Mouse (Mus musculus): ENCODE measurements at regions not wholly inside any gene's neighbourhood (a gene's known extent, or its start where the extent isn't known, plus 50 kb on each side); places are given as distances from the start of the nearest gene placed in this dataset.
"Not testable (repeated sequence)": the region's sequence is repeated elsewhere in the genome, so short reads cannot be mapped to it uniquely, and the experiment has no call there.

- DNase-seq (ENCODE audit: low spot score in 2 of 2): no peak
These were observed 94.9 kb downstream of the Plppr4 start for GRCm38 (mm10) chr3:117265790-117266189.

DNA sequence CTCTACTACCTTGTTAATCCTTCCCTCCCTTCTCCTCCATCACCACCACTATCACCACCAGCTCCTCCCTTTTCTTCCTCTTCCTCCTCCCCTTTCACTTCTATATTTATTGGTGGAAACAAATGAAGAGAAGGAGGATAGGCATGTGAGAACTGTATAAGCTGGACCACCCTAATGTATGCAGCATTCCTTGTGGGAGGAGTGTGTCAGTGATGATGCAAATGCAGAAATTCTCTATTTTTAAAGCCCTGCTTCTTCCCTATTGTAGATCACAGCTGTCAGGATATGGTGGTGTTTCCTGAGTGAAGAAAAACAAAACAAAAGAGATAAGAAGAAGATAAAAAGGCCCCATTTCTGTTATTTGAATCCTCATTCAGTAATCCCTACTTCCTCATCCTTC, 112.8 kb downstream of the Plppr4 start:
- DNase-seq (ENCODE audit: low spot score in 2 of 2): no peak

DNA sequence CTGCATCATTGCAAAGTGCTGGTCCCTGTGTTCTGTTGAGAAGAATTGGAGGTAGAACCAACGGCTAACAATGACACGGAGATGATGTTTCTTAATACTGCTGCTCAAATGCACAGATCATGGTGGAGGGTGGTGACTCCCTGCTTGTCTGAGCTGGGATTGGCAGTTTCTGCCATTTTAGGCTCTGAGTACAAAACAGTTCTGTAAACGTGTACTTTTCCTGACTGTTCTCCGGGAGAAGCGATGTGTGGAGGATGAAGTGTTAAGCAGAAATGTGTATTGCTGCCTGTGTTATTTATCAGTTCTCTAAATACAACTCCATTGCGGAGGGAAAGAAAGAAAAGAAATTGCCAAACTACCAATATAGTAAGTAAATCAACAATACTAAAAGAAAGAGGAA, 118.9 kb downstream of the Plppr4 start:
- DNase-seq (ENCODE audit: low spot score in 2 of 2): no peak

DNA sequence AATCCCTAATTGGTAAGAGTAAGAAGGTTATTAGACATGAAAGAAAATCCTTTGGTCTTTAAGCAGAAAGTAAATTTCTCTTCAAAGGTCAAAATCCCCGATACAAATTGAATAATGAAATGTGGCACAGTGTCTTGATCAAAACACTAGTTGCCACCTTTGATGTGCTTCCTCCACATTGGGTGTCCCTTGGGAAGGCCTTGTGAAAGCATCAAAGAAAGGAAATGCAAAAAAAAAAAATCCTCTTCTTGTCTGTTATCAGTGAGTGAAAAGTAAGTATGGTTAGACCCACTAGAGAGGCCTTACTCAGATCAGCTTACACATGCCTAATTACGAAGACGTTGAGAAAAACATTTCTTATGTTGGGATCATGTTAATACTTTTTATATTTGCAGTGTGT, 134.1 kb downstream of the Plppr4 start:
- DNase-seq (ENCODE audit: low spot score in 2 of 2): no peak

GRCm38 (mm10) chr3:117225041-117225440, 135.6 kb downstream of the Plppr4 start:
- no peak for DNase-seq (ENCODE audit: low spot score in 2 of 2)

GRCm38 (mm10) chr3:117217952-117218351, 142.7 kb downstream of the Plppr4 start:
- no peak for DNase-seq (ENCODE audit: low spot score in 2 of 2)

- no peak for DNase-seq (ENCODE audit: low spot score in 2 of 2)
These were observed 168.8 kb downstream of the Plppr4 start for GRCm38 (mm10) chr3:117191903-117192302.

GRCm38 (mm10) chr3:117188782-117189500, 171.7 kb downstream of the Plppr4 start:
- no peak for DNase-seq (ENCODE audit: low spot score in 2 of 2)

GRCm38 (mm10) chr3:117183654-117184184, 177.0 kb downstream of the Plppr4 start:
- no peak for DNase-seq (ENCODE audit: low spot score in 2 of 2)

DNA sequence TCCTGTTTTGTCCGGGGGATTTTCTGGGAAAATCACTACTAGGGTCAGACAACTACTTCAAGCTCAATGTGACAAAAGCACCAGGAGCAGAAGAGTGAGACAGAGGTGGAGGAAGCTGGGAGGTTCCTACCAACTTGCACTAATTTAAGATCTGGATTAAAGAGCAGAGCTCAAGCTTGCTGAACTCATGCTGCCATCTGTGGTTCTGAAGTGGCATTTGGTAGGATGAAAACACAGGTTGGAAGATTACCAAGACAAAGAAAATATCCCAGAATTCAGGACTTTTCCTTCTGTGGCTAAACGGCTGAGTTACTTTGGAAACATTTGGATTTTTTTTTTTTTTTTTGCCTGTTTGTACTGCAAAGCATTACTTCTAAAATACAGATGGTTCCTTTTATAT, 190.9 kb downstream of the Plppr4 start:
- no peak for DNase-seq (ENCODE audit: low spot score in 2 of 2)

DNA sequence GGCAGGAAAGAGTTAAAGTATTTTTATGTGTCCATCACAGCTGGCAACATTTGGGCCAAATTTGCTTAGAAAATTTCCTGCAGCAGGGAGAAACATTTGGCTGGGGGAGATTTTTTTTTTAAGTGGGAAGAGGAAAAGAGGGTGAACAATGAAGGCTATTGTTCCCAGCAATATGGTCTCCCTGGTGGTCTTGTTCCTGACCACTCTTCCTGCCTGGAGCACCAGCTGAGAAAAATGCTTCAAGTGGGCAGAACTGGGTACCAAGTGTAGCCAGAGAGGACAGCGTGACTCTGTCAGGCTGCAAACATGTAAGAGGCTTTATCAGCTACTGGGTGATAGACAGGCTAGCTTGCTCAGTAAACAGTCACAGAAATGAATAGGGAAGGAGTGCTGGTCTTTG, 194.3 kb upstream of the Palmd start:
- DNase-seq (ENCODE audit: low spot score in 2 of 2): no peak

DNA sequence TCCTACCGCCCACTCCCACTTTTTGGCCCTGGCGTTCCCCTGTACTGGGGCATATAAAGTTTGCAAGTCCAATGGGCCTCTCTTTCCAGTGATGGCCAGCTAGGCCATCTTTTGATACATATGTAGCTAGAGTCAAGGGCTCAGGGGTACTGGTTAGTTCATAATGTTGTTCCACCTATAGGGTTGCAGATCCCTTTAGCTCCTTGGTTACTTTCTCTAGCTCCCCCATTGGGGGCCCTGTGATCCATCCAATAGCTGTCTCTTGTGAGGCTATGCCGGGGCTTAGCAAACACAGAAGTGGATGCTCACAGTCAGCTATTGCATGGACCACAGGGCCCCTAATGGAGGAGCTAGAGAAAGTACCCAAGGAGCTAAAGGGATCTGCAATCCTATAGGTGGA, 191.9 kb upstream of the Palmd start:
- DNase-seq (ENCODE audit: low spot score in 2 of 2): not testable (repeated sequence)

GRCm38 (mm10) chr3:117155274-117155673, 186.5 kb upstream of the Palmd start:
- no peak for DNase-seq (ENCODE audit: low spot score in 2 of 2)

DNA sequence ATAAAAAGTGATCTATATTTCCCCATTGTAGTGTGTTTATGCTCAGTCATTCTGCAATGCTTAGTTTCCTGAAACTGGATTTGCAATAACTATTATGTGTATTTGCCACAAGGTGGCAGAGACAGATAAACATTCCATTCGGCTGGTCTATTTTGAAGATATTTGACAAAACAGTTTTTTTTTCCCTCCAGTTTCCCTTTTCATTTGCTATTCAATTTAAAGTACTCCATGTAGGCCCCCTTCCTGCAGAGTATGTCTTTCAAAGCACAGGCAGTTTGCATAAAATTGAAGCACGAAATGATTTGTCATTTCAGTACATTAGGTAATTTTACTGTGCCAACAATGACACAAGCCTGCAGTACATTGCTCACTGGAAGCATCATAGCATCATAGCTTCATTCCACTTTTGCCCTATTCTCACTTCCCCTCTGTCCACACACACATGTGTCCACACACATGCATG, 184.3 kb upstream of the Palmd start:
- DNase-seq (ENCODE audit: low spot score in 2 of 2): no peak

DNA sequence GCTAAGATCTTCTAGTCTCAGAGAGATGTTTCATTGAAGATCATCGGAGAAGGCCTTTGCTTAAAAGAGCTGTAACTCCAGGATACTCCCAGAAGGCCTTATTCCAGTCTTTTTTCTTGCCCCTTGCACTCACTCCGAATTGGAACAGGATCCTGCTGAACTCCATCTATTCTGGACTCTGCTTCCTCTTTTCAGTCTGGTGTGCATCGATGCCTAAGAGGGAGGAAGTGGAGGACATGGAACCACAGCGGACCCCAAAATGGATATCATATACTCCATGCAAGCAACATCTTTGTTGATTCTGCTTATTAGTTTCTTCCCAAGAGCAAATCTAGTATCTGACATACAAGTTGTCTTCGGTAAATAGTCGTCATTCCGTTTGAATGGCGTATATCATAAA, 183.6 kb upstream of the Palmd start:
- DNase-seq (ENCODE audit: low spot score in 2 of 2): no peak

DNA sequence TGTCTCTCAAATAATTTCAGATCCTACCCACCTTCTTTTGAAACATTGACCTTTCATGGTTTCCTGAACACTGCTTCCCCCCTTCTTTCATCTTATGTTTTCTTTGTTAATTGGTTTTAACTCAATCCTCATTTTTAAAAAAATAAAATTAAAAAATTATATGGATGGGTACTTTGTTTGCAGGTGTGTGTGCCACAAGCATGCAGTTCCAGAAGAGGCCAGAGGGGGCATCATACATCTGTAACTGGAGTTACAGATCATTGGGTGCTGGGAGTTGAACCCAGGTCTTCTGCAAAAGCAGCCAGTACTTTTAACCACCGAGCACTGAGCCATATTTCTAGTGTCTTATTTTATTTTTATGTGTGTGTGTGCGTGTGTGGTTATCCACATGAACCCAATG, 178.6 kb upstream of the Palmd start:
- no peak for DNase-seq (ENCODE audit: low spot score in 2 of 2)

- DNase-seq (ENCODE audit: low spot score in 2 of 2): no peak
These were observed 171.0 kb upstream of the Palmd start for GRCm38 (mm10) chr3:117139835-117140234.

- no peak for DNase-seq (ENCODE audit: low spot score in 2 of 2)
These were observed 169.9 kb upstream of the Palmd start for GRCm38 (mm10) chr3:117138720-117139119.

- no peak for DNase-seq (ENCODE audit: low spot score in 2 of 2)
These were observed 164.1 kb upstream of the Palmd start for GRCm38 (mm10) chr3:117132897-117133296.

- no peak for DNase-seq (ENCODE audit: low spot score in 2 of 2)
These were observed 153.4 kb upstream of the Palmd start for GRCm38 (mm10) chr3:117122211-117122610.

- peak; percentile 19 to 20 for DNase-seq (ENCODE audit: low spot score in 2 of 2)
These were observed 151.6 kb upstream of the Palmd start for GRCm38 (mm10) chr3:117120086-117121055.

GRCm38 (mm10) chr3:117119576-117119975, 150.8 kb upstream of the Palmd start:
- no peak for DNase-seq (ENCODE audit: low spot score in 2 of 2)

- no peak for DNase-seq (ENCODE audit: low spot score in 2 of 2)
These were observed 149.1 kb upstream of the Palmd start for GRCm38 (mm10) chr3:117117838-117118237.
